Mouse (Mus musculus): ENCODE measurements around the gene Tpbpa.

DNA sequence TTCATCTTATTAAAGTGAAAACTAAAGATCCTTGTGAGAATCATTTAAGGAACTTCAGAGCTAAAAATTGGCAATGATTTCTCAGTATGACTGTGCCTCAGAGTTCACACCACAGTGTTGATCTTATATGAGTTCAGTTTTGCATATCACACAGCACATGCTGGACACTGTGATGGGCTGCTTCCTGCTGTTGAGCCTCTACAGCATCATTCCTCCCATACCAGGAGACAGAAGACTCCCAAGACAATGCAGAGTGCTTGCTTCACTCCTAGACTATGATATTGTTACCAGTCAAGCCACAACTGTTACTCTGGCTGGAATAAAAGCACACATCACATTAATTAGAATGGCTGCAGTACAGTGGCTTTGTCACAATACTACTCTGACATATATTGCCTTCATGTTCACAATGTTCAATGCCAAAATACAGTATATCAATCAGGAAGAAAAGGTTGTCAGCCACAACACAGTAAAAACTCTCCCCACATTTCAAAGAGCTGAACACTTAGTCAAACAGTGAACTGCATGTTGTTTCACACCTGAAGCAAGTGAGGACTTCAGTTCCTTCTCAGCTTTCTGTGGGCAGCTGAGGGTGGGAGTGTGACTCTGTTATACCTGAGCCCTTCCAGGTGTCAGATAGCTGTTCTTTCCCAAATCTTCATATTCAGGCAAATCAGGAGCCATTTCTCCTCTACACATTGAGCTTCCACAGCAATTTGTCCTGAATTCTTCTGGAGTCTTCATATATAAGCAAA lies 46.2 kb downstream of the Tpbpa start:
- TF ChIP-seq POLR2A (IDR thresholded peaks at IDR 0.05; ENCODE audit: borderline replicate concordance, extremely low read depth, insufficient read depth, insufficient read length, poor library complexity, severe bottlenecking) = no peak
- TF ChIP-seq CTCF (IDR thresholded peaks at IDR 0.05; ENCODE audit: borderline replicate concordance, extremely low read depth, insufficient read depth, insufficient read length) = no peak
